Mouse (Mus musculus) midbrain, postnatal 0 days (tissue): ENCODE data around the gene Cd300a. TPM values are rescaled to one million over a fixed set of nuclear protein-coding genes. Genes with fewer than 3 reads are reported as not detected.

ENCODE experiments used
- ATAC-seq: fragments of 200-750 bp; cut with Nextera tagmentation; 2 replicates; pipeline ENCODE4 v1.8.0; 2017; ENCODE audit warnings: moderate number of reproducible peaks, mild to moderate bottlenecking, moderate TSS enrichment, moderate library complexity; ENCODE audit not compliant: low FRiP score
- DNase-seq: peaks from one replicate; pipeline ENCODE4 v3.0.0-alpha.2; 2015; ENCODE audit warnings: low spot score
- H3K27ac ChIP-seq: fragments of 300-500 bp; sonication (generic); 2 replicates; pipeline ENCODE4 v1.5.1; 2014; ENCODE audit warnings: low read depth, mild to moderate bottlenecking, low read length, mixed read lengths
- H3K27me3 ChIP-seq: fragments of 300-500 bp; sonication (generic); 2 replicates; pipeline ENCODE4 v1.6.1; 2014; ENCODE audit warnings: low read length, control low read depth, mixed read lengths; ENCODE audit not compliant: insufficient read depth
- H3K36me3 ChIP-seq: fragments of 300-500 bp; sonication (generic); 2 replicates; pipeline ENCODE4 v1.6.1; 2014; ENCODE audit warnings: low read length, control low read depth, mixed read lengths; ENCODE audit not compliant: insufficient read depth
- H3K4me1 ChIP-seq: fragments of 300-500 bp; sonication (generic); 2 replicates; pipeline ENCODE4 v1.6.1; 2014; ENCODE audit warnings: mild to moderate bottlenecking, control low read depth, antibody characterized with exemption, low read length, mixed read lengths; ENCODE audit not compliant: insufficient read depth
- H3K4me2 ChIP-seq: fragments of 300-500 bp; sonication (generic); 2 replicates; pipeline ENCODE4 v1.6.1; 2014; ENCODE audit warnings: low read depth, mild to moderate bottlenecking, low read length, mixed read lengths; ENCODE audit not compliant: poor library complexity, severe bottlenecking
- H3K4me3 ChIP-seq: fragments of 300-500 bp; sonication (generic); 2 replicates; pipeline ENCODE4 v1.5.1; 2014; ENCODE audit warnings: low read depth, mild to moderate bottlenecking, low read length, moderate library complexity
- H3K9ac ChIP-seq: fragments of 300-500 bp; sonication (generic); replicated peaks from 2 replicates; pipeline ENCODE4 v1.6.1; 2014; ENCODE audit warnings: mild to moderate bottlenecking, low read length, moderate library complexity, mixed read lengths; ENCODE audit not compliant: poor library complexity, severe bottlenecking
- H3K9me3 ChIP-seq: fragments of 300-500 bp; sonication (generic); 2 replicates; pipeline ENCODE4 v1.6.1; 2016; ENCODE audit warnings: low read length, control low read depth
- CTCF ChIP-seq: IDR thresholded peaks from 2 replicates; pipeline ENCODE4 v1.5.1; 2016; ENCODE audit warnings: antibody characterized with exemption, mild to moderate bottlenecking
- WGBS: fragments of 180-500 bp; shearing (Covaris S2); extraction: QIAGEN DNeasy Blood & Tissue Kit; methylation state at CpG from one replicate; pipeline ENCODE4 v1.1.7; 2014; 5-methylcytosine and 5-hydroxymethylcytosine counted together
- polyA plus RNA-seq: library from polyadenylated mRNA; unstranded; fragments of >200 nt; fragmentation: Nextera tagmentation; extraction: Ambion mirVana; gene quantifications from 2 replicates; pipeline ENCODE4 v1.2.1, GENCODE M21; 2015
- total RNA-seq: library from RNA; depleted of rRNA; stranded (reverse); fragments of >200 nt; gene quantifications from 2 replicates; pipeline ENCODE4 v1.2.3, GENCODE M21; 2014

Cd300a gene
- total and polyA plus RNA-seq, 2 experiments from 2014 or later, result 1.4 to 1.8 TPM

DNA sequence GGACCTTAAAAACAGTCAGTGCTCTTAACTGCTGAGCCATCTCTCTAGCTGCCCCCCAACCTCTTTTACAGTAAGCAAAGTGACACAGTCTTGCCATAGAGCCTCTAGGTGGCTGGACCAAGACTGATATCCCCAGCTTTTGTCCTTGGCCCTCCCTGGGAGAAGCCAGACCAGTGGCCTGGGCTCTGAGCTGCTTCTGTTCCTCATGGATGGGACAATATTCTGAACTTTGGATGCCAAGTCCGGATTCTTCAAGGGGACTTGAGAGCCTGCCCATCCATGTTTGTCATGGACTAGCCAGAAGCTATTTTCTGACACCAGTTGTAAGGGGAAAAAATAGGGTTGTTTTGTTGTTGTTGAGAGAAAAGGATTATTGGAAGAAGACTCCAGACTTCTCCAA is 20.1 kb upstream of the Cd300a start:
- no peaks in the 10 kb centered on the region for H3K27me3 ChIP-seq
- H3K4me1 ChIP-seq, result no peaks in the 10 kb centered on the region
- no peak overlapping the region for H3K4me3 ChIP-seq
- DNase-seq (no peak), ATAC-seq (no peak)
- WGBS, result 86% methylated on average over 1 of the region's 1 CpGs
- no peak overlapping the region for H3K4me2 ChIP-seq
- no peaks in the 10 kb centered on the region for H3K9me3 ChIP-seq
- H3K9ac ChIP-seq, result no peak overlapping the region
- no peak overlapping the region for H3K27ac ChIP-seq
- no peak for TF ChIP-seq CTCF
- no peaks in the 10 kb centered on the region for H3K36me3 ChIP-seq

- DNase-seq (no peak), ATAC-seq (no peak)
- Histone ChIP-seq H3K27ac (no peak overlapping the region), H3K27me3 (no peaks in the 10 kb centered on the region), H3K9ac (no peak overlapping the region), H3K4me3 (no peak overlapping the region), H3K36me3 (no peaks in the 10 kb centered on the region), H3K4me2 (no peak overlapping the region), H3K9me3 (no peaks in the 10 kb centered on the region), H3K4me1 (no peaks in the 10 kb centered on the region)
- 84% methylated on average over 2 of the region's 2 CpGs for WGBS
- TF ChIP-seq CTCF, result no peak
Observed at GRCm38 (mm10) chr11:114871540-114871939, 18.3 kb upstream of the Cd300a start.

DNA sequence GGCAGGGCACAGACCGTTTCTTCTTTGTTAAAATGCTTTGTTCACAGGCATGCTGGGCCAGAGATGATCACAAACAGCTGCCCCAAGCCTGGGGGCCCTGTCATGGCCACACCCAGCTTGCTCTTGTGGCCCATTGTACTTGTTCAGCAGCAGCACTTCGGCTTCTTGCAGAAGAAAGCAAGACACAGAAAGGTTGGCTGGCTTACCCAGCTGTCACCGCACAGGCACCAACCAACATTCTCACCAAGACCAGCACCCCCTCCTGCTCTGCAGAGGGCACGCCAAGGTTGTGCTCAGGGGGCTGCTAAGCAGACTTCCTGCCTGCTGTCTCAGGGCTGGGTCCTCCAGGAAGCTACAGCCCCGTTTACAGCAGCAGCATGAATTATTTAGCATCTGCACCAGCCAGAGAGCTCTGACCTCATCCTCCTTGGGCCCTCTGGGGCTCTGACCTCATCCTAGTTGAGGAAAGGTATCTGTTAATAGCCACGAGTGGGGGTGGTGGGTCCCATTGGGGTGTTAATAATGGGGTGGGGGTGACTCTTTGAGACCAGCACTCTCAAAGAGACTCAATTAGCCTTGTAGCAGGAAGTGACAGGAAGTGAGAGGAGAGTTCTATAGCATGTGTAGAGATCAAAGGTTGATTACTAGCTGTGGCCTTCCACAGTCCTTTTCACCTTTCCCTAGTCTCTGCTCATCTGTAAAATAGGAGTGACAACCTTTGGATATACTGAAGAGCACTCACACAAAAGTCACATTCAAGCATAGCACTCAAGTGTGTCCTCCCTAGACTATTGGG is 16.6 kb upstream of the Cd300a start:
- no peaks in the 10 kb centered on the region for H3K4me1 ChIP-seq
- no peaks in the 10 kb centered on the region for H3K36me3 ChIP-seq
- no peaks in the 10 kb centered on the region for H3K9me3 ChIP-seq
- no peaks in the 10 kb centered on the region for H3K27me3 ChIP-seq
- H3K27ac ChIP-seq, result no peak overlapping the region
- no peak for ATAC-seq
- H3K4me3 ChIP-seq, result no peak overlapping the region
- no peak overlapping the region for H3K9ac ChIP-seq
- DNase-seq, result no peak
- WGBS, result 30% methylated on average over 6 of the region's 6 CpGs
- no peak overlapping the region for H3K4me2 ChIP-seq
- TF ChIP-seq CTCF, result no peak

- WGBS, result 56% methylated on average over 9 of the region's 9 CpGs
- ATAC-seq (no peak), DNase-seq (no peak)
- Histone ChIP-seq H3K27ac (no peak overlapping the region), H3K4me1 (no peaks in the 10 kb centered on the region), H3K4me3 (no peak overlapping the region), H3K36me3 (no peaks in the 10 kb centered on the region), H3K9me3 (no peaks in the 10 kb centered on the region), H3K9ac (no peak overlapping the region), H3K27me3 (no peaks in the 10 kb centered on the region), H3K4me2 (no peak overlapping the region)
- TF ChIP-seq CTCF, result no peak
Observed at GRCm38 (mm10) chr11:114874226-114875145, 15.4 kb upstream of the Cd300a start.

DNA sequence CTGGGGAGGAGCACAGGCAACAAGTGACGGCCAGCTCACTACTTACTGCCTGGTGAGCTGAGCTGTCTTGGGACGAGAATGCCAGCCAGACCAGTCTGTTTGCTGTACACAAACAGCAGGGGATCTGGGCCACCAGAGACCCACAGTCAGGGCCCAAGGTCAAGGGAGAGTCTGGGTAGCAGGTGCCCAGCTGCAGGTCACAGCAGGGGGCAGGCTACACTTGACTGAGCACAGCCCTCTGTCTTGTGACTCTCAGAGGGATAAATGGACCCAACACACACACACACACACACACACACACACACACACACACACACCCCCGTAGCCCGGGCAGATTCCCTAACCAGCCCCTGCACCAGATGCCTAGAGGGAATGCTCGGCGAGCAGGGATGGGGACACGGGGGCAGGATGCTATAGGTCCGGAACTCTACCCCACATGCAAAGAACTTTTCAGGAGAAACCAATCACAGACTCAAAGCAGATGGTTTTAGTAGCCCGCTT is 14.5 kb upstream of the Cd300a start:
- no peak overlapping the region for H3K4me3 ChIP-seq
- ATAC-seq, result no peak
- H3K4me1 ChIP-seq, result no peaks in the 10 kb centered on the region
- H3K27me3 ChIP-seq, result no peaks in the 10 kb centered on the region
- no peak overlapping the region for H3K4me2 ChIP-seq
- no peak overlapping the region for H3K27ac ChIP-seq
- 20% methylated on average over 9 of the region's 9 CpGs for WGBS
- H3K36me3 ChIP-seq, result no peaks in the 10 kb centered on the region
- no peak overlapping the region for H3K9ac ChIP-seq
- DNase-seq, result no peak
- no peaks in the 10 kb centered on the region for H3K9me3 ChIP-seq
- TF ChIP-seq CTCF, result no peak

DNA sequence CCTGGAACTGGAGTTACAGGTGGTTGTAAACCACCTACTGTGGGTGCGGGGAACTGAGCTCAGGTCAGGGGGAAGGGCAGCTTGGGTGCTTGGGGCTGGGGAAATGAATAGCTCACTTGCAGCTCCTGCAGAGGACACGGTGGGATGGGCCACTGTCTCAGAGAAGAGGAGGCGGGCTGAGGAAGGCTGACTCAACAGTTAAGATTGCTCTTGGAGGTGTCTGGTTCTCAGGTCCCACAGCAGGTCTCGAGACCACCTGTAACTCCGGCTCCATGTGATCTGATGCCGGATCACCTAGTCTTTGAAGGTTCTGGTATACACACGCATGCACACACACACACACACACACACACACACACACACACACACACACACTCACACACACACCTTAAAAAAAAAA is 13.7 kb upstream of the Cd300a start:
- Histone ChIP-seq H3K27ac (no peak overlapping the region), H3K9me3 (no peaks in the 10 kb centered on the region), H3K4me1 (no peaks in the 10 kb centered on the region), H3K27me3 (no peaks in the 10 kb centered on the region), H3K36me3 (no peaks in the 10 kb centered on the region), H3K4me3 (no peak overlapping the region), H3K9ac (no peak overlapping the region), H3K4me2 (no peak overlapping the region)
- 65% methylated on average over 7 of the region's 7 CpGs for WGBS
- TF ChIP-seq CTCF, result no peak
- ATAC-seq (no peak), DNase-seq (no peak)
